Mouse (Mus musculus): Measurements from ENCODE around the gene Adam12. TPM values are rescaled to one million over a fixed set of nuclear protein-coding genes. Genes with fewer than 3 reads are reported as not detected.

The Adam12 gene
- polyA plus RNA-seq, 1 experiment from 2014 or later, result 4.8 TPM

DNA sequence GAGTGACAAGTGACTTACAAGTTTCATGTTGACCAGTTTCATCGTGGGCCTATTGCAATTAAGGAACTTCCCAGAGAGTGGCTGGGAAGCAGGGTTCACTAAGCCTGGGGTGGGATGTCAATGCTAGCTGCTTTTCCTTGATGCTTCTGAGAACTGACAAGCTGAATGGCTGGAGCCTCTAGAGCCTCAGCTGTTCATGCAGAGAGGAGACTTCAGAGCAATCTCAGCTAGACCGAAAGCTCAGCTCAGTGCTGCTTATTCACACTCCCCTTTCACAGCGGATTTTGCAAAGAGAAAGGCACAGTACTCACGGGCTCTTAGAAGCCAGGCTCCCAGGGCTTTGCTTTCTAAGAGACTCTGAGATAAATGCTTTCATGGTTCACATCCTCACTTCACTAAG is 295.6 kb downstream of the Adam12 start:
- Histone ChIP-seq H3K36me3 (no peaks in the 10 kb centered on the region), H3K9ac (no peak overlapping the region), H3K27ac (replicated peaks) (no peak overlapping the region), H3K4me2 (no peak overlapping the region), H3K27me3 (no peaks in the 10 kb centered on the region), H3K9me3 (no peaks in the 10 kb centered on the region), H3K4me1 (replicated peaks) (peaks cover 12% of the 10 kb centered on the region), H3K4me3 (no peak overlapping the region)
- WGBS, result 31% methylated on average over 4 of the region's 4 CpGs
- no peak for ATAC-seq (ENCODE audit: low FRiP score, low read depth)

DNA sequence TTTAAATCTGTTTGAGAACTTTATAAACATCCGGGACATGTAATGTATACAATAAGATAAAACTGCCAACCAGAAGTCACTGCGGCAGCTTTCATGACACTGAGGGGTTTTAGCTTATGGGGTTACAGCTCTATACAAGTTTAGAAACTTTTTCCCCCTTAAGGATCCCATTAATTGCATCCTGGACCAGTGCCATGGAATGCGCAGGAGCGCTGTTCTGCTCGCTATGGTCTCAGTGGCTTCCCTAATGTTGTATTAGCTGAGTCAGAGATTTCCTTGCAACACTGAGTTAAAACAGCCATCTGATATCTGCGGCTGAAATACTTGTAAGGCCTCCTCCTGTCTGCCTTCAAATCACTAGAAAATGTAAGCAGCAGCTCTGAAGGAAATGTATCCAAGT is 298.6 kb downstream of the Adam12 start:
- Histone ChIP-seq H3K9me3 (no peaks in the 10 kb centered on the region), H3K4me1 (replicated peaks) (peaks cover 12% of the 10 kb centered on the region), H3K36me3 (no peaks in the 10 kb centered on the region), H3K4me2 (no peak overlapping the region), H3K27ac (replicated peaks) (no peak overlapping the region), H3K27me3 (no peaks in the 10 kb centered on the region), H3K9ac (no peak overlapping the region), H3K4me3 (no peak overlapping the region)
- ATAC-seq (ENCODE audit: low FRiP score, low read depth), result no peak
- 62% methylated on average over 6 of the region's 6 CpGs for WGBS

DNA sequence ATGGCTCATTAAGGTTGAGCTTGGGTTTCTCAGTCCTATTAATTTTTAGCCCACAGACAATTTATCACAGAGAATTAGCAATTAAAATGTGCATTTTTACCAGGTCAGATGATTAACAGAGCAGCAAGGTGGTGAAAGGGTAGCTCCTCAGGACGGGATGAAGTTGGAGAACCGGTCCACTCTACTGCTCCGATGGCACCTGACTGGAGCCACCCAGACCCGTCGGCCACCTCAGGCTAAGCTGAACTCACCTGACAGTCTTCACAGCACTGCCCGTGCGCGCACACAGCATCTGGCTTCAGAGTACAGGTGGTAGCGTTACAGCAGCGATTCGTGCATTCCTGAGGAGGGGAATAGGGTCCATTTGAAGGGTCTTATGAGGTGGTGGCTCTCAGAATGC is 300.5 kb downstream of the Adam12 start:
- no peaks in the 10 kb centered on the region for H3K36me3 ChIP-seq
- no peaks in the 10 kb centered on the region for H3K9me3 ChIP-seq
- 87% methylated on average over 11 of the region's 11 CpGs for WGBS
- H3K9ac ChIP-seq, result no peak overlapping the region
- H3K4me1 ChIP-seq (replicated peaks), result peaks cover 12% of the 10 kb centered on the region
- H3K4me3 ChIP-seq, result no peak overlapping the region
- ATAC-seq (ENCODE audit: low FRiP score, low read depth), result no peak
- no peak overlapping the region for H3K4me2 ChIP-seq
- H3K27ac ChIP-seq (replicated peaks), result no peak overlapping the region
- H3K27me3 ChIP-seq, result no peaks in the 10 kb centered on the region

DNA sequence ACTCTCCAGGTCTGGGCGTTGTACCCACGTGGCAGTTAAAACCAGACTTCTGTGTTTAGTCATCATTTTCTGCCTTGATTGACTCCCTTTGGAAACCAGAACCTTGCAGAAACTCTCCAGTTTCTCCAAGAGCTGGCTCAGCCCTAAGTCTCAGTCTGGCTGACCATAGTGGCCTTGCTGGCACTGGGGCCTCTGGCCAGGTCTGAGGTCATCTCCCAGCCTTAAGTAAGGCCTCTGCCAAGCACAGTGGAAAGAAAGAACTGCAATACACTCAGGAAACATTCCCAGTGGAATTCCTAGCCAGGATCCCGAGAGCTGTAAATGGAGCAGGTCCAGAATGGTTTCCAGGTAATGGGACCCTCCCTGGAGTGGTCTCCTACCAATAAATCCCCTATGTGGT is 303.0 kb downstream of the Adam12 start:
- ATAC-seq (ENCODE audit: low FRiP score, low read depth), result no peak
- H3K9me3 ChIP-seq, result no peaks in the 10 kb centered on the region

DNA sequence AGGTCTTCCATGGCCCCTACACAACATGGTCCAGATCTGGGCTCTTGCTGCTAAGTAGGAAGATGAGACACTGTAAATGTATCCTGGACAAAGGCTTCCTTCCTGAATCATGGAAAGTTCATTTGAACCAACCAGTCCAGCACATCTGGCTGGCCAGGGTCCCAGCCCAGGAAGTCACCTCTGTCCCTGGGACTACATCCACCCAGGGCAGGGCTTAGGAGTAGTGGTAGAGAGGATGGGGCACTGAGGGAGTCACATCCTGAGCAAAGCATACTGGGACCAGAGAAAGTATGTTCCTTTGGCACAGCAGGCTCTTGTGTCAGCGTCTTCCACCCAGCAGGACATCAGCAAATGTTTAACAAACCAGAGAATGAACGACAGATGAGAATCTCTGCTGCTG is 306.2 kb downstream of the Adam12 start:
- Histone ChIP-seq H3K9me3 (no peaks in the 10 kb centered on the region), H3K4me2 (no peak overlapping the region), H3K27ac (replicated peaks) (no peak overlapping the region), H3K4me1 (replicated peaks) (no peaks in the 10 kb centered on the region), H3K9ac (no peak overlapping the region), H3K36me3 (no peaks in the 10 kb centered on the region), H3K27me3 (no peaks in the 10 kb centered on the region), H3K4me3 (no peak overlapping the region)
- no peak for ATAC-seq (ENCODE audit: low FRiP score, low read depth)
- 42% methylated on average over 2 of the region's 2 CpGs for WGBS

More for the DNA sequence above, 303.0 kb downstream of the Adam12 start:
- no peak overlapping the region for H3K4me2 ChIP-seq
- 91% methylated on average over 3 of the region's 3 CpGs for WGBS
- H3K9ac ChIP-seq, result no peak overlapping the region
- no peak overlapping the region for H3K4me3 ChIP-seq
- H3K4me1 ChIP-seq (replicated peaks), result 0 out of 2 replicates have a peak, but pooled peaks cover 4% of the 10 kb centered on the region
- no peaks in the 10 kb centered on the region for H3K27me3 ChIP-seq
- no peaks in the 10 kb centered on the region for H3K36me3 ChIP-seq
- no peak overlapping the region for H3K27ac ChIP-seq (replicated peaks)

DNA sequence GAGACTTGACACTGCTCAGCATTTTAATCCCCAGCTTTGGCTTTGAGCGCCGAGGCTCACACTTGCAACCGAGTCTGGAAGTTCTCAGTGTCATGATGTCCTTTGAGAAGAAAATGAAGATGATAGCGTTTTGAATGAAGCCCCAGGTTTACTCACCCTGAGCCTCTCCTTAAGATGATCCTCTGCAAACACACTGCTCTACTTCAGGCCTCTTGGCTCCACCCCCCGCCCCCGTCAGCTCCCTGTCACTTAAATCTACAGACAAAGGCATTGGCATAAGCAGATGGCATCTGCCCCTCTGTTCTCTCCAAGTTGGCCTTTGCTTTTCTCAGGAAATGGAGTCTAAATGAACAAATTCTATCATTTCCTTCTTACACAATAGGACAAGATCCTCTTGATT is 308.0 kb downstream of the Adam12 start:
- H3K4me3 ChIP-seq, result no peak overlapping the region
- no peaks in the 10 kb centered on the region for H3K9me3 ChIP-seq
- no peaks in the 10 kb centered on the region for H3K4me1 ChIP-seq (replicated peaks)
- 73% methylated on average over 6 of the region's 6 CpGs for WGBS
- no peak overlapping the region for H3K4me2 ChIP-seq
- no peaks in the 10 kb centered on the region for H3K27me3 ChIP-seq
- no peak overlapping the region for H3K9ac ChIP-seq
- no peak overlapping the region for H3K27ac ChIP-seq (replicated peaks)
- no peaks in the 10 kb centered on the region for H3K36me3 ChIP-seq
- no peak for ATAC-seq (ENCODE audit: low FRiP score, low read depth)

DNA sequence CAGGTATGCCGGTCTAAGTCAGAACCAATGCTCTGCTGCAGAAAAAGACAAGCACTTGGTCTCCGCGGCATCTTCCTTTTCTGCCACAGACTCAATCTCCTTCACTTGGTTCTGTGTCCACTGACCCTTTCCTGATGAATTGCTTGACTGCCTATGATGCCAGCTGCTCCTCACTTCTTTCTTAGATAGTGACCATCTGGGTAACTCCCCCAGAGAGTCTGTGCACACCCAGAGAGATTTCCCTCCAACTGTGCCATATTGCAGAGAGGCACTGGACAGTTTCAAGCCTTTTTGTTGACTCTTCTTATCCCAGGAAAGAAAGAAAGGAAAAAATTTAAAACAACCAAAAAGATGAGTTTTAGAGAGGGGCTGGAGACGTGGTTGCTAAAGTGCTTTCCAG is 310.7 kb downstream of the Adam12 start:
- WGBS, result 92% methylated on average over 4 of the region's 4 CpGs
- no peak overlapping the region for H3K4me3 ChIP-seq
- H3K9ac ChIP-seq, result no peak overlapping the region
- H3K9me3 ChIP-seq, result no peaks in the 10 kb centered on the region
- no peaks in the 10 kb centered on the region for H3K27me3 ChIP-seq
- H3K4me1 ChIP-seq (replicated peaks), result no peaks in the 10 kb centered on the region
- no peak overlapping the region for H3K4me2 ChIP-seq
- no peaks in the 10 kb centered on the region for H3K36me3 ChIP-seq
- no peak overlapping the region for H3K27ac ChIP-seq (replicated peaks)
- no peak for ATAC-seq (ENCODE audit: low FRiP score, low read depth)

DNA sequence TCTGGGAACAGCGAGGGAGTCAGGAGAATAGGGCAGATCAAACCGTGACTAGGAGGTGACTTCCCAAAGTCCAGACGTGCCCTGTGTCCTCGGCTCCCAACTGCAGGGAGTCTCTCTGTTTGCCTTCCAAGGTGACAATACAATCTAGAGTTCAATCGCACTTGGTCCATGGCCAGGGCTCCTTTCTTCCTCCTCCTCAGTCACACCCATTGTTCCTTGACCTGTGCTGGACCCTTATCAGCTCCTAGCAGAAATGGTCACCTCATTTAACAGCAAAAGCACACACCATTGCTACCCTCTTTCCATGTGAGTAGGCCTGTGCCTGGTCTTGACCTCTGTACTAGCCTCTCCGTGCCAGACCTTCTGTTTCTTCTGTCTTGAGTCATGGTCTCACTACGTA is 311.2 kb downstream of the Adam12 start:
- H3K27ac ChIP-seq (replicated peaks), result no peak overlapping the region
- H3K9me3 ChIP-seq, result no peaks in the 10 kb centered on the region
- no peak overlapping the region for H3K9ac ChIP-seq
- no peaks in the 10 kb centered on the region for H3K4me1 ChIP-seq (replicated peaks)
- no peaks in the 10 kb centered on the region for H3K27me3 ChIP-seq
- WGBS, result 78% methylated on average over 7 of the region's 7 CpGs
- ATAC-seq (ENCODE audit: low FRiP score, low read depth), result no peak
- no peak overlapping the region for H3K4me3 ChIP-seq
- no peaks in the 10 kb centered on the region for H3K36me3 ChIP-seq
- H3K4me2 ChIP-seq, result no peak overlapping the region

DNA sequence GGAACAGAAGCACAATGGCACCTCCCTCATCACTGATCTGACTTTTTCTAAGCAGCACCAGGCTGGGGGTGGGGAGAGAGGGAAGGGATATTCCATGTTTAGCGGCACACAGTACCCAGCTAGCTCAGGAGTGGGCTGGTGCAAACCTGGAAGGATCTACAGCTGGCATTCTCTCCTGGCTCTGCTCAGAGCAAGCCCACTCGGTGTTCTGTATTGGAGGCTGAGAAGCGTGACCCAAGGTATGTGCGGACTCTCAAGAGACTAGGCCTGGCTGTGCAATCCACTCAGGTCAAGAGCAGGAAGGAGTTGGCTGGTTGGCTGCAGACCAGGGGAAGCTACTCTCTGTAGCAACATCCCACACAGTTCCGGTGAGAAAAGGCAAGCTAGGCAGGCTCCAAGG is 312.0 kb downstream of the Adam12 start:
- no peaks in the 10 kb centered on the region for H3K27me3 ChIP-seq
- no peak overlapping the region for H3K4me2 ChIP-seq
- H3K4me3 ChIP-seq, result no peak overlapping the region
- H3K9me3 ChIP-seq, result no peaks in the 10 kb centered on the region
- 86% methylated on average over 5 of the region's 5 CpGs for WGBS
- no peaks in the 10 kb centered on the region for H3K4me1 ChIP-seq (replicated peaks)
- H3K27ac ChIP-seq (replicated peaks), result no peak overlapping the region
- H3K36me3 ChIP-seq, result no peaks in the 10 kb centered on the region
- H3K9ac ChIP-seq, result no peak overlapping the region
- ATAC-seq (ENCODE audit: low FRiP score, low read depth), result no peak

DNA sequence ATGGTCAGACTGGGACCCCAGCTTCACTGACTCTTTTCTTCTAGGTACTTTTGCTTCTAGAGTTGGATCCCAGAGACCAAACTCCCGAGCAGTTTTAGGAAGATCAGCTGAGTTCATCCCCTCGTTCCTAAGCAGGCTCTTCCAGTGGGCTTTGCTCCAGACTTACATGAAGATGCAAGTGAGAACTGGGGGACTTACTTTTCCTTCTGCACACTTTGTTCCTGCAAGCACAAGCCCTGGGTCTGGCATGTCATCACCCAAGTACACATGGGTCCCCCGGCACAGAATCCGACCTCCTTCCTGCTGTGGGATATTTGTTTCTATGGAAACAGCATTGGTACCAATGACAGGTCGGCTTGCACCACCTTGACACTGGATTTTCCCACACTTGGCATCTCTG is 312.6 kb downstream of the Adam12 start:
- H3K9ac ChIP-seq, result no peak overlapping the region
- H3K4me2 ChIP-seq, result no peak overlapping the region
- H3K27me3 ChIP-seq, result no peaks in the 10 kb centered on the region
- no peak for ATAC-seq (ENCODE audit: low FRiP score, low read depth)
- WGBS, result 43% methylated on average over 5 of the region's 5 CpGs
- H3K27ac ChIP-seq (replicated peaks), result no peak overlapping the region
- no peaks in the 10 kb centered on the region for H3K9me3 ChIP-seq
- H3K36me3 ChIP-seq, result no peaks in the 10 kb centered on the region
- H3K4me1 ChIP-seq (replicated peaks), result no peaks in the 10 kb centered on the region
- H3K4me3 ChIP-seq, result no peak overlapping the region

DNA sequence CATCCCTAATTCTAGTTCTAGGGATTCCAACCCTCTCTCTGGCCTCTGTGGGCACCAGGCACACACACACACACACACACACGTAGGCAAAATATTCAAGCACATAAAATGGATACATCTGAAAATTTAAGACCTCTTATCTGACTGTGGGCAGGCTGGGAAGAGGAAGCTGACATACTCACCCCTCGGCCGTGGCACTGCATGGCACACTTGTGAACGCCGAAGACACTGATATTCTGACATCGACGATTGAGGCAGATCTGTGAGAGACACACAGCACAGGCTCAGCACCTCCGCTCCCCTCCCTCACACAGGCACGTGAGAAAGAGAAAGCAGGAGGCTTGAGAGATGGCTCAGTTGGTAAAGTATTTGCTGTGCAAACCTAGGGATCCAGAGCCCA is 315.7 kb downstream of the Adam12 start:
- H3K9me3 ChIP-seq, result no peaks in the 10 kb centered on the region

DNA sequence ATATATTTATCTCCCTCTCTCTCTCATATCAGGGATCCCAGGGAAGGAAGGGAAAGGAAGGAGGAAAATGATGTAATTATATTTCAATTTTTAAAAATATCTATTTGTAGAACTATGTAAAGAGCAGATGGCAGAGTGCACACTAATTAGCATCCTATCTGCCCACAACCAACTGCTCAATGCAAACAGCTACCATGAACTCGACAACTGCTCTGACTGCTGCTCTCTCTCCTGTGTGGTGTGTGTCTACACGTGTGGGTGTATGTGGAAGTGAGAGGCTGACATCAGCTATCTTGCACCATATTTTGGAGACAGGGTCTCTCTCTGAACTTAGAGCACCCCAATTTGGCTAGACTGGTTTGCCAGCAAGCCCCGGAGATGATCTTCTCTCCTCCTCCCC is 320.1 kb downstream of the Adam12 start:
- H3K27ac ChIP-seq (replicated peaks), result no peak overlapping the region
- H3K4me2 ChIP-seq, result no peak overlapping the region
- H3K27me3 ChIP-seq, result no peaks in the 10 kb centered on the region
- H3K9ac ChIP-seq, result no peak overlapping the region
- no peaks in the 10 kb centered on the region for H3K9me3 ChIP-seq
- no peaks in the 10 kb centered on the region for H3K4me1 ChIP-seq (replicated peaks)
- H3K36me3 ChIP-seq, result no peaks in the 10 kb centered on the region
- no peak for ATAC-seq (ENCODE audit: low FRiP score, low read depth)
- 79% methylated on average over 3 of the region's 3 CpGs for WGBS
- no peak overlapping the region for H3K4me3 ChIP-seq

More for the DNA sequence above, 315.7 kb downstream of the Adam12 start:
- H3K4me3 ChIP-seq, result no peak overlapping the region
- no peak overlapping the region for H3K27ac ChIP-seq (replicated peaks)
- no peak for ATAC-seq (ENCODE audit: low FRiP score, low read depth)
- H3K27me3 ChIP-seq, result no peaks in the 10 kb centered on the region
- H3K4me2 ChIP-seq, result no peak overlapping the region
- no peaks in the 10 kb centered on the region for H3K36me3 ChIP-seq
- WGBS, result 91% methylated on average over 9 of the region's 9 CpGs
- no peak overlapping the region for H3K9ac ChIP-seq
- H3K4me1 ChIP-seq (replicated peaks), result no peaks in the 10 kb centered on the region

DNA sequence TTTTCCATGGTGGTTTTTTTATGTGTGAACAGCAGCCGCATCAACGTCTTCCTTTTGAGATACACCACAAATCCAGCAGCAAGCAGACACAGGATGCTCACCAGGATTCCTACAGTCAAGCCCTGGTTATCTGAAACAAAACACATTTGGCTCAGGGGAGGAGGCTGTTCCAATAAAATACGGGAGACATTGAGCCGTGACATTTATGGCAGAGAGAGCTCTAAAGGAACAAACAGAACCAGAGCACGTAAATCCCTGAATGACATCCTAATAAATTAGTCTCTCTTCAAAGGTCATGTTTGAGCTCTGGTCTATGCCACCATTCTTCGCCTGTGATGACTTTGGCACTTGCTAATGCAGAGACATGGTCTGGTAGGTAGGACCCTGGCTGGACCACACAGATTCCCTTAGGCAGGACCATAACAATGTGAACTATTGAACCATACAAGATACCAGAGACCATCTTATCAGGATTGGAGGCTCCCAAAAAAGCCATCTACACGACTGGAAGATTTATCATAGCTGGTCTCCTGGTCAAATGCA is 322.0 kb downstream of the Adam12 start:
- H3K36me3 ChIP-seq, result no peaks in the 10 kb centered on the region
- 74% methylated on average over 7 of the region's 7 CpGs for WGBS
- H3K4me2 ChIP-seq, result no peak overlapping the region
- H3K9ac ChIP-seq, result no peak overlapping the region
- H3K4me3 ChIP-seq, result no peak overlapping the region
- no peaks in the 10 kb centered on the region for H3K4me1 ChIP-seq (replicated peaks)
- no peak overlapping the region for H3K27ac ChIP-seq (replicated peaks)
- H3K27me3 ChIP-seq, result no peaks in the 10 kb centered on the region
- H3K9me3 ChIP-seq, result peaks cover 11% of the 10 kb centered on the region
- ATAC-seq (ENCODE audit: low FRiP score, low read depth), result no peak
